Mouse (Mus musculus): ENCODE results near the gene Abca15. TPM values are rescaled to one million over a fixed set of nuclear protein-coding genes. Genes with fewer than 3 reads are reported as not detected.
"Not testable (repeated sequence)": the region's sequence is repeated elsewhere in the genome, so short reads cannot be mapped to it uniquely, and the experiment has no call there.

Abca15 gene
- not detected in 3 replicates for total RNA-seq (2017)

DNA sequence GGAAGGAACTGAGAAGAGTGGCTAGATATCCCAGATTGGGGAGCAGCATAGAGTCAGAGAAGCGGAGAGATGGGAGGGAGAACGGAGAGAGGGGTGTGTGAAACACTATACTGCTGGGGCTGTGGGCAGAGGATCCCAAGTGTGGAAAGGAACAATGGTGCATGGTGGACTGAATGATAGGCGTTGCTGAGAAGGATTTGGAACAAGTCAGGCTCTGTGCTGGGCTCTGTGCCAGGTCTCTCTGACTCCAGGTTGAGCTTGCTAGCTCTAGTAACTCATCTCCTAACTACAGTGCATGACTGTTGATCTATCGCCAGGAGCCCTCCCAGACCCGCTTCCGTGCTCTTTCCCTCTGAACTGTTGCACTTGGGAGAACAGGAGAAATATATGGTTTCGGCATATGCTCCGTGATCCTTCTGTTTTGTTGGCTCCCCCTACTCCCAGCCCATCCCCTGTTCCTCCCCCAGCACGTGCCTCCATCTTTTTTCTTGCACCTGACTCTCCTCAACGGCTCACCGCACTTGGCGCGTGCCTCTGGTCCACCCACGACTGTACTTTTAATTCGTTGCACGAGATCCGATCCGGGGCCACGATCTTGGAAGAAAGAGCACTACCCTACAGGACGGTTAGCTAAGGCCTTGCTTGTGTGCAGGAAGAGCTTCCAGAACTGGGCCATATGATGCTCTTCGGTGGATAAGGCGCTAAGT lies at the start of gene Abca15:
TSS of gene Abca15 (plus strand) at position 584 of the 707 bp plus-strand sequence.
- ATAC-seq (replicated peaks; ENCODE audit: insufficient number of reproducible peaks, low FRiP score, low TSS enrichment, poor library complexity, severe bottlenecking) = no peak

GRCm38 (mm10) chr7:120285286-120285685 lies 43.2 kb upstream of the Abca15 start:
- ATAC-seq (replicated peaks; ENCODE audit: insufficient number of reproducible peaks, low FRiP score, low TSS enrichment, poor library complexity, severe bottlenecking) = no peak

DNA sequence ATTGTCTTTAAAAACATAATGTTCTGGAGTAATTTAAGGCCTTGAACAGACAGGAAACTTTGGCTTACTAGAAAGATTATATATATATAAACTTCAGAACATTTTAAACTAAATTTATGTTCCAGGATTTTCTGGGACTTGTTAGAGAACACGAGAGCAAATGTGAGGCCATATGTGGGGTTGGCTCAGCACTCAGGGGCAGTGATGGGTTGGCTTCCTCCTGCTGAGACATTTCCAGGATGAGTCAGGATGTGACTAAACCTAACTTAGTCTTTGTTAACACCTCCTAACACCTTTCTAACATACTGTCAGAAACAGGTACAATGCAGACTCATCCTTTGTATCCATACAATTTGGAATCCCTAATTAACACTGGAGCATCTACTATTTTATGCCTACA lies 12.4 kb upstream of the Abca15 start:
- no peak for ATAC-seq (replicated peaks; ENCODE audit: insufficient number of reproducible peaks, low FRiP score, low TSS enrichment, poor library complexity, severe bottlenecking)

DNA sequence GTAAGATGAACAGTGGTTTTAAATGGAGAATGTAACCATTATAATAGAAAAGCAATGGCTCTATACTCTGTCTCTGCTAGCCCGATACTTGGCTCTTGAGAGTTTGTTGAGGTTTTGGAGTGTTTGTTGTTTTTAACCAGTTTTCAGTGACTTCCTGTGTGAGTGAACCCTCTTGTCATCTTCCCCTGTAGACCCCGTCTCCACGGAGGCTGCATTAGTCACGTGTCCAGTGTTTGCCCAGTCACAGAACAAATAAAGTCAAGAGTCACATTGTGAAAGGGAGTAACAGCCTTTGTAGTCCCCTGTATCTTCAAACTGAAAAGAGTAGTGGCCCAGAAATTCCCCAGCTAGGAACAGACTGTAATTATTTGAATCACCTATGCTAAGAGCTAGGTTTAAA lies 5.5 kb upstream of the Abca15 start:
- ATAC-seq (replicated peaks; ENCODE audit: insufficient number of reproducible peaks, low FRiP score, low TSS enrichment, poor library complexity, severe bottlenecking) = no peak

DNA sequence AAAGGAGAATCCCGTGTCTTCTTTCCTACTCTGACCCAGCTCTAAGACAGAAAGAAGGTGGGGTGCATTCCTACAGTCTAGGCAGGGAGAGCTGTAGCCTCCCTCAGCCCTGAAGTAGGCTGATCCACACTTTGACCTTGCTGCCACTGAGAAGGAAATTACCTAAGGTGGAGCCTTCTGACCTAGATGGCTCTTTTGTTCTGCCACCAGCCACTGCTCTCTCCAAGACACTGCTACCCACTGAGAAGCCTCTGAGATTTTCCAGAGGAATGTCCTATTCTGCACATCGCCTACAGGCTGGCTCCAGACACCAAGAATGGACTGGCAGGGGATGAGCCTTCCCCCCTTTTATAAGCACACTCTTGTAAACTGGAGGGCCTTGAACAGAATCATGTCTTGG lies 2.6 kb upstream of the Abca15 start:
- ATAC-seq (replicated peaks; ENCODE audit: insufficient number of reproducible peaks, low FRiP score, low TSS enrichment, poor library complexity, severe bottlenecking) = not testable (repeated sequence)

DNA sequence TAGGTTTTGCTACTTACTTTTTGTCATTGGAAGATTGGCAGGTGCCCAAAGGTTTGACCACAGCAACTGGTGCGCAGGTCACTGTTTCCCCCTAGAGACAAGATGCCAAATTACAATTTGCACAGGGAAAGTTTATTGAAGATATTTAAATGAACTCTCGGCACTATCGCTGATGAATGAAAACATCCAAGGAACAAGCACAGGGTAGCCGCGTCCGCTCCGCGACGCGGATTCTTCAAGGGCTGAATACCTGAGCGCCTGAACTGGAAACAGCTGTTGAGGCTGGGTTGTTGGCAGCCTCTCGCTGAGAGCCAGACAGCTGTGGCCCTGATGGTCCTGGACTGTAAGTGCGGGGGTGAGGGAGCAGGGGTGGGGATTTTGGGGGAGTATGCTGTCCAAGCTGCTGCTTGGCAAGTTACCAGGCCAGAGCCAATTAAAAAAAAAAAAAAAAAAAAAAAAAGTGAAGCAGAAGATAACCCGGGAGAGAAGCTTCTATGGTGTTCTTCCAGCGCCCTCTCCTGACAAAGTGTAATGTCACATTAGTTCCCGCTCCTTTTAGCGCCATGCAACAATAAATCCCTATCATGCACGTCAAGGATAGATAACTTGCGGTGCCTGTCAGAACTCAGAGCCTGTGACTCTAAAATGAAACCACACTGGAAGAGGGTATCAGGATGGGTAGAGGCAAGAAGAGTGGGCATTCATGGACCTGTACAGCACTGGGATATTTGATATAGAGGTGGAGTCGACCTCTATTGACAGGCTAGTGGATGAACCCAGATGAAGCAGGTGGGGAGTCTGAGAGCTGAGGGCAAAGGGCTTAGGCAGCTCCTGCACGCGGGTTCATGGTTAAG lies 1.0 kb upstream of the Abca15 start:
- no peak for ATAC-seq (replicated peaks; ENCODE audit: insufficient number of reproducible peaks, low FRiP score, low TSS enrichment, poor library complexity, severe bottlenecking)

DNA sequence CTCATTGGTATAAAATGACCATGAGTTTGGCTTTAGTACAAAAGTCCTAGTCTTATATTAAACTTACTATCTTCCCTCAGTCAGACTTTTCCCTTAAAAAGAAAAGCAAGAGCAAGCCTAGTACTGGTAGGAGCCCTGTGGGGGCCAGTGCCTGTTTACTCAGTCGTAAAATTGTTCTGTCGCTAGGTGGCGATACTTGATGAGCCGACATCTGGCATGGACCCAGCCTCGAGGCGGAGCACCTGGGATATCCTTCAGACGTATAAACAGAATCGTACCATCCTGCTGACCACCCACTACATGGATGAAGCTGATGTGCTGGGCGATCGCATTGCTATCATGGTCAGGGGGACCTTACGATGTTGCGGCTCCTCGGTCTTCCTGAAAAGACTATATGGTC lies 32.7 kb downstream of the Abca15 start:
- no peak for ATAC-seq (replicated peaks; ENCODE audit: insufficient number of reproducible peaks, low FRiP score, low TSS enrichment, poor library complexity, severe bottlenecking)

- no peak for ATAC-seq (replicated peaks; ENCODE audit: insufficient number of reproducible peaks, low FRiP score, low TSS enrichment, poor library complexity, severe bottlenecking)
These were observed 81.0 kb downstream of the Abca15 start, which contains the start of gene Abca16 for GRCm38 (mm10) chr7:120409447-120409846. Gene Abca16, plus strand, starts transcription at chr7:120409647.

DNA sequence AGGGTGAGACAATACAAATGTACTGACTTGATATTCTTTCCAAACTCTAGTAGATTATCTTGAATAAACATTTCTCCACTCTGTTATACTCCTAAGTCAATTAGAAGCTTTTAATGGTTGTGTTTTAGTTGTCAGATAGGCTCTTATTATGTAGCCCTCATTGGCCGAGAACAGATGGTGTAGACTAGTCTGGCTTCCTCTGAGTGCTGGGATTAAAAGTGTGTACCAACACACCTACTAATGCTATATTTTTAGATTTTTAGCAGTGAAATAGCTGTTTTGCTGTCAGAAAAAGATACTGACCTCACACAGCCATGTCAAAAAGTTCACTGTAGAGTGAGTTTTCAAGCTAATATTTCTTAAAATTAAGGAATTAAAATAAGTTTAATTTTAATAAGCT lies 83.9 kb downstream of the Abca15 start:
- ATAC-seq (replicated peaks; ENCODE audit: insufficient number of reproducible peaks, low FRiP score, low TSS enrichment, poor library complexity, severe bottlenecking) = no peak

DNA sequence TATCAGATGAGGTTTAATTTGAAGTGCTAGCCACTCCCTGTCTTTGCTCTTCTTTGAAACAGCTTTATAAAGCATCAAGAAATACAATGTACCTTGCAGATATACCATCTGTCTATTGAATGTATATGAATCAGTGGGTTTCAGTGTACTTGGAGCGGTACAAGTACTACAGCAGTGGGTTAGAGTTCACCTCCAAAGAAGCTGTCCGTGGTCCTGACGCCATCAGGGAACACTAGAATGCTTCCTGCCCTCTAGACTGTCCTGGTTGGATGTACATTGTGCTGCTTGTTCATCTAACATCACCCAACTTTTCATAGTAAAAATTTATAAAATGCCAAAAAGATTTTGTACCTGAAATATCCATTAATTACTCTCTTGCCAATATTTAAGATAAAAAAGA lies 98.2 kb downstream of the Abca15 start:
- no peak for ATAC-seq (replicated peaks; ENCODE audit: insufficient number of reproducible peaks, low FRiP score, low TSS enrichment, poor library complexity, severe bottlenecking)

GRCm38 (mm10) chr7:120431464-120431863 lies 103.0 kb downstream of the Abca15 start:
- ATAC-seq (replicated peaks; ENCODE audit: insufficient number of reproducible peaks, low FRiP score, low TSS enrichment, poor library complexity, severe bottlenecking) = no peak

Other genes with a start within 250 kb of the Abca15 start
- gene Dnah3, start 233.4 kb upstream of the Abca15 start, total RNA-seq (2017) = not detected in 3 replicates
- 5.2 to 20.5 TPM (median 11.3 TPM) in 3 replicates for gene Tmem159, start 226.3 kb upstream of the Abca15 start, total RNA-seq (2017)
- gene Zp2, start 183.4 kb upstream of the Abca15 start, total RNA-seq (2017) = not detected in 3 replicates
- not detected in 3 replicates for gene Anks4b, start 154.8 kb upstream of the Abca15 start, total RNA-seq (2017)
- gene Crym, start 126.6 kb upstream of the Abca15 start, total RNA-seq (2017) = not detected in 3 replicates
- 1.4 TPM in 1 of 3 replicates, not detected in the others for gene Abca14, start 124.7 kb upstream of the Abca15 start, total RNA-seq (2017)
- 0.11 TPM in 1 of 3 replicates, not detected in the others for gene Abca16, start 81.0 kb downstream of the Abca15 start, total RNA-seq (2017)